ENCODE assay signal across 1 mouse cellular context in genomic region chr19:32272475-32273260, GRCm38 (mm10).
TF ChIP-seq lines count a peak whose summit lies in the region.

No protein-coding gene starts in this region.

TF ChIP-seq in CH12.LX, 34 proteins besides CTCF, POLR2A, EP300 and RAD21 (continued from another document):
- TF ChIP-seq E2F4 (IDR thresholded peaks at IDR 0.05; ENCODE audit: insufficient replicate concordance, low read depth, low read length) (no peak), PAX5 (IDR thresholded peaks at IDR 0.05; ENCODE audit: low read length) (no peak), USF1 (IDR thresholded peaks at IDR 0.05; ENCODE audit: low read depth, low read length) (no peak), IRF4 (IDR thresholded peaks at IDR 0.05; ENCODE audit: low read depth, low read length) (peak; percentile 84), SMC3 (IDR thresholded peaks at IDR 0.05; ENCODE audit: low read depth, low read length) (no peak), HCFC1 (IDR thresholded peaks at IDR 0.05; ENCODE audit: low read depth, low read length) (no peak), ZKSCAN1 (IDR thresholded peaks at IDR 0.05; ENCODE audit: borderline replicate concordance, low read depth, low read length) (no peak), ZMIZ1 (IDR thresholded peaks at IDR 0.05; ENCODE audit: low read depth, low read length) (no peak), BHLHE40 (IDR thresholded peaks at IDR 0.05; ENCODE audit: low read depth, low read length) (peak; percentile 47; the same call in 1 of the 2 replicates), JUND (conservative IDR thresholded peaks at IDR 0.05; ENCODE audit: low read depth, low read length) (no peak; the same call in 1 of the 2 replicates), POLR2AphosphoS2 (IDR thresholded peaks at IDR 0.05; ENCODE audit: low read depth, low read length) (no peak)
